Mouse (Mus musculus) mesoderm, embryonic 11.5 days (tissue): ENCODE measurements at regions not wholly inside any gene's neighbourhood (a gene's known extent, or its start where the extent isn't known, plus 50 kb on each side); places are given as distances from the start of the nearest gene placed in this dataset.
"Not testable (repeated sequence)": the region's sequence is repeated elsewhere in the genome, so short reads cannot be mapped to it uniquely, and the experiment has no call there.

Experiments
- DNase-seq: peaks from one replicate; pipeline ENCODE4 v3.0.0-alpha.2; 2012; ENCODE audit warnings: low read depth, low spot score

DNA sequence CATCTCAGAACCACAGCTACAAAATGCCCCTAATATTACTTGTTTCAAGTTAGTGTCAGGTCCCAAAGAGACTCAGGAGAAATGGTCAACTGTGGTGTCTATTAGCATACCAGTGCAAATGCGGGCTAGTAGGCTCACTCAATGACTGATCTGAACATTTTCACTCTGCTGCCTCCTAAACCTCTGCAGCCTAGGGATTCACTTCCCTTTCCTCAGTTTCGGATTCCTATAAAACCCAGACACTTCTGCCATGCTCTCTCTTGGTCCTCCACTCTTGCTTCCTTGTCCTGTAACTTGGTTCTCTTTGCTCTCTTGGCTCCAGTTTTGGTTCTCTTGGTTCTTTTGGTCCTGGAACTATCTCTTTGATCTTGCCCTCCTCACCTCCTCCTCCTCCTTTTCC, 206.3 kb upstream of the Spef2 start:
- no peak for DNase-seq

DNA sequence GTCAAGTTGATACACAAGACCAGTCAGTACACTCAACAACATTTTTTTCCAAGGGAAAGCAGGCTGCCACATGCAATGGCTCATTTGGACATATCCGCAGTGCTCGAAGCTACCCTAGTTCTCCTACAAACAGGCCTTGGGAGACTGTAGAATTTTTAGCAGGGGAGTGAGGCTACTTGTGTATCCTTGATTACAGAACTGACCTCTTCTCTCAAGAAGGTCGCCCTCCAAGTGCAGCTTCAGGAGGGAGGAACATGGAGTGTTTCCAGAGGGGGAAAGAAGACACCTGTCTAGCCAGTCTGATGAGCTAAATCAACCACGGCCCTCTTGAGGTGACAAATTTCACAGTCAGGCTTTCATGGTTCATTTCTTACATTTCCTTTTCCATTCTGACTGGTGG, 202.0 kb upstream of the Prlr start:
- no peak for DNase-seq

GRCm38 (mm10) chr15:10011289-10012234, 165.5 kb upstream of the Prlr start:
- DNase-seq = peak; percentile 13

GRCm38 (mm10) chr15:10017216-10017615, 159.8 kb upstream of the Prlr start:
- DNase-seq = no peak

- no peak for DNase-seq
Observed at GRCm38 (mm10) chr15:10029902-10030301, 147.1 kb upstream of the Prlr start.

GRCm38 (mm10) chr15:10035561-10035960, 141.5 kb upstream of the Prlr start:
- no peak for DNase-seq

- DNase-seq = not testable (repeated sequence)
Observed at GRCm38 (mm10) chr15:10036576-10036975, 140.5 kb upstream of the Prlr start.

DNA sequence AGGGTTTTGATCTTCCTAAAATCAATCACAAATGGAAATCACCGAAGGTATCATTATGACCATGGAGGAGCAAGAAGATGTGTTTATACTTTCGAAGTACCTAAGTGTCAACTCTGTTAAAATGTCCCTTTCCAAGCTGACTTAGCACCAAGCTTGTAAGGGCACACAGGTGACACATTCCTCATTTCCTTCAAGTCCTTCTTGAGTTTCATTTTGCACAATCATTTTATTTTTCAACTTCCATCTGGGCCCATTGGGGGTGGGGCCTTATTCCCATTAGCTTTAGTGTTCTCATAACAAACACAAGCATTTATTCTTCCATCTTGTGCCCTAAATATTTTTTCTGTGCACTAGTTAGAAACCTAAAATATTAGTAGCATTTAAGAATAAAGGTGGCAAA, 103.5 kb upstream of the Prlr start:
- no peak for DNase-seq

DNA sequence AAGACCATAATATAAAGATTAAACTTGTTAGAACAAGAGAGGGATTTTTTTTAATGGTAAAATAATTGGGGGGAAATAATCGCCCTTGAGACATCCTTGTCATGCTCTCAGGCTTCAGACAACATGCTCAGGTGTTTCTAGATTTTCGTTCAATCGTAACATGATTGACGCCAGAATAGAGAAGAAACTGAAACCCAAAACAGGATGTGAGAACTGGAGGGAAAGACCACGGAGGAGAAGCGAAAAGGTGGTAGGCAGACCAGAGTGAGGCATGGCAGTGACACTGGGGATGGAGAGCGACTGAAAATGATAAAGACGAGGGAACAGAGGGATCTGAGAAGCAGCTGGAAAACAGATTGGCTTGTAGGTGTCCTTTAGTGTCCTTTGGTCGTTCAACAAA, 102.1 kb upstream of the Prlr start:
- no peak for DNase-seq

DNA sequence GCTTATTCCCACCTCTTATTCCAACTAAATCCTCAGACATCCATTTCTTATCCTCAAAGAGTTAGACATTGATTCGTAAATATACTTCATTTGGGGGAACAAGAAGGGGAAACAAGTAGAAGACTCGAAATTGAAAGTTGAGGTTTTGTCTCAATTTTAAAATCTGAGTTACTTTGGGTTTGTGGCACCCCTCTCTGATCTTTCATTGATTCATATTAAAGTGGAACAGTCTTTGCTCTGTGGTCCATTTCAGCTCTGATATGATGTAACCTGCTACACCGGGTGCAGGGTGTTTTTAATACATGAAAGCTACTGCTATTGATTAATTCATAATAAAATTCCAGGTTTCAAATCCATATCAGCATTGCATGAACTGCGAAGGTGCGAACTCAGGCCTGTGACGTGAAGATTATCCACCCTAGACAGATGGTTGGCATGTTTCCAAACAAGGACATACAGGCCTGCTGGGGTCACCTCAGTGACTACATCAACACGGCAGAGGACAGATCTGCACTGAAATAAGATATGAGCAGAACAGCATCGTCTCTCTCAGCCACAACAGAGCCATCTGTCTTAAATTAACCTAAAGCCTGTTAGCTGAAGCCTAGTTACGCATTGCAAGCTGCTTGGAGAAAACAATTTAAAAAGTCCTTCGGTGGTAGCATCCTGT, 101.5 kb upstream of the Prlr start:
- peak; percentile 13 for DNase-seq

DNA sequence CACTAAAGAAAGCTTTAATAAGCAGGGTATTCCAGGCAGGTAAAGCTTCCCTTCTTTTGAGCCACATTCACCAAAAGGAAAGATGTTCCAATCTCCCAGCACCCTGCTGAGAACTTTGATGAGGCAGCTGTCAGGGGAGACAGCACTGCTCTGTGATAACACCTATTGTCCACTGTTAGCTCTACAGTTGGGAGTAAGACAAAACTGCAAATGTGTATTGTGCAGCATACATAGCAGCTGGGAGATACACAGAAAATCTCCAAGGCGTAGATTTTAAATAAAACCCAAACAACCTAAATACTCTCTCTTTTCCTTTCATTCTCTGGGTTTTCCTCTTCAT, 101.0 kb upstream of the Prlr start:
- no peak for DNase-seq

DNA sequence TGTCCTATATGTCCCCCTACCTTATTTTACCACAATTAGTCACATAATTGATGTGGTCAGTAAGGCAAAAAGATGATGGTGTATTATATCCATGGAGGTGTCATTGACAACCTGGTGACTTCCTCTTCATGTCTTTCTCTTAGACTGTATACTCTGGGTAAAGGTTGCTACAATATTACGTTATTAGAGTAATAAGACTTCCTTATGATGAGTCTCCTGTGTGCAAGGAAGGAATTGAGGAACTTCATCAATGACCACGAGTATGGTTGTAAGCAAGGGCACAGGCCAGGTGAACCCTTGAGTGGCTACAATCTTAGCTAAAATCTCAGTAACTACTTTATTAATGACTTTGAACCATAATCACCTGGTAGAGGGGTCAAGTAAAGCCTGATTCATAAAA, 98.6 kb upstream of the Prlr start:
- DNase-seq = no peak

GRCm38 (mm10) chr15:10079510-10079909, 97.5 kb upstream of the Prlr start:
- DNase-seq = no peak

- no peak for DNase-seq
Observed at GRCm38 (mm10) chr15:10088691-10089090, 88.3 kb upstream of the Prlr start.

GRCm38 (mm10) chr15:10090384-10091092, 86.5 kb upstream of the Prlr start:
- DNase-seq = no peak

GRCm38 (mm10) chr15:10103350-10103749, 73.7 kb upstream of the Prlr start:
- DNase-seq = no peak

DNA sequence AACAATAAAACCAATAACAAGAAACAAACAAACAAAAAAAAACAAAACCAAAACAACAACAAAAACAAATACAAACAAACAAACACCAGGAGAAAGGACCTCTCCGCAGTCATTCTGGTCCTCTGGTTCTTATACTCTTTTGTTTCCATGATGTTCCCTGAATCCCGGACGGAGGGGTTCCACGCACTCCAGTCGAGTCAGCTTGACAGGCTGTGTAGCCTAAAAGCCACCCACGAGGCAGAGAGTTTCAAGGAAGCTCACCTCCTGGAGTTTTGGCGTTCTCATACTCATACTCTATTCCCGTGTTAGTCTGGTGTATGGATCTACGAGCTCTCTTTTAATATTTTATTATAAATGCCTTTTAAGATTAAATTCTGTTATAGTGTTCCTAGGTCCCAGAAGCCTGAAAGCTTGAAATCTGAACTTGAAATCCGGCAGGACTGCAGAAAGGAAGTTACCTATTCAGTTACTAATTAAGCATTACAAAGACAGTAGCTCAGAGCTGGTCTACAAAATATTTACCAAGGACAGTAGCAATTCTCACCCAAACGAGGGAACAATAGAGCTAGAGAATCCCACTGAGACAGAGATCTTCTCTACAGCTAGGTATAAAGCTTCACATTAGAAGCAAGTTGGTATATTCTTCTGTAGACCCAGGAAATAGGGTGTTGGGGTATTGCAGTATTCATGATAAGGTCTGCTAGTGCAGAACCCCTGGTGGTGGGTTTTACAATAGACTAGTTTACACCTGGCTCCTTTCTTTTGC, 71.6 kb upstream of the Prlr start:
- not testable (repeated sequence) for DNase-seq

GRCm38 (mm10) chr15:10106853-10107252, 70.2 kb upstream of the Prlr start:
- no peak for DNase-seq
